Mouse (Mus musculus) hindbrain, embryonic 16.5 days (tissue): ENCODE results near the gene Bcdin3d. TPM values are rescaled to one million over a fixed set of nuclear protein-coding genes. Genes with fewer than 3 reads are reported as not detected.

Experiments
- ATAC-seq: fragments of 200-750 bp; cut with Nextera tagmentation; 2 replicates; pipeline ENCODE4 v1.8.0; 2017; ENCODE audit warnings: moderate TSS enrichment, moderate library complexity
- H3K27ac ChIP-seq: fragments of 300-500 bp; sonication (generic); 2 replicates; pipeline ENCODE4 v1.5.1; 2014; ENCODE audit warnings: low read depth, mild to moderate bottlenecking, control low read depth, low read length, moderate library complexity
- H3K27me3 ChIP-seq: fragments of 300-500 bp; sonication (generic); replicated peaks from 2 replicates; pipeline ENCODE4 v1.6.1; 2014; ENCODE audit warnings: low read length; ENCODE audit not compliant: control insufficient read depth, insufficient read depth
- H3K36me3 ChIP-seq: fragments of 300-500 bp; sonication (generic); 2 replicates; pipeline ENCODE4 v1.6.1; 2014; ENCODE audit warnings: mild to moderate bottlenecking, low read length, moderate library complexity, mixed read lengths; ENCODE audit not compliant: control insufficient read depth, insufficient read depth
- H3K4me1 ChIP-seq: fragments of 300-500 bp; sonication (generic); 2 replicates; pipeline ENCODE4 v1.6.1; 2014; ENCODE audit warnings: low read depth, low read length; ENCODE audit not compliant: control insufficient read depth, insufficient read depth
- H3K4me2 ChIP-seq: fragments of 300-500 bp; sonication (generic); 2 replicates; pipeline ENCODE4 v1.6.1; 2014; ENCODE audit warnings: mild to moderate bottlenecking, low read length, control low read depth, moderate library complexity
- H3K4me3 ChIP-seq: fragments of 300-500 bp; sonication (generic); 2 replicates; pipeline ENCODE4 v1.5.1; 2014; ENCODE audit warnings: mild to moderate bottlenecking, low read length, control low read depth, moderate library complexity
- H3K9ac ChIP-seq: fragments of 300-500 bp; sonication (generic); 2 replicates; pipeline ENCODE4 v1.6.1; 2014; ENCODE audit warnings: low read depth, mild to moderate bottlenecking, control low read depth, low read length, moderate library complexity
- H3K9me3 ChIP-seq: fragments of 300-500 bp; sonication (generic); 2 replicates; pipeline ENCODE4 v1.6.1; 2014; ENCODE audit warnings: mild to moderate bottlenecking, low read length, moderate library complexity; ENCODE audit not compliant: control insufficient read depth
- WGBS: fragments of 180-500 bp; shearing (Covaris S2); extraction: QIAGEN DNeasy Blood & Tissue Kit; methylation state at CpG from one replicate; pipeline ENCODE4 v1.1.7; 2014; 5-methylcytosine and 5-hydroxymethylcytosine counted together
- polyA plus RNA-seq: library from polyadenylated mRNA; unstranded; fragments of >200 nt; fragmentation: Nextera tagmentation; extraction: Ambion mirVana; gene quantifications from 2 replicates; pipeline ENCODE4 v1.2.1, GENCODE M21; 2015

Bcdin3d gene
- polyA plus RNA-seq, 1 experiment from 2014 or later: 17.7 TPM

GRCm38 (mm10) chr15:99463194-99463593, 11.3 kb downstream of the Bcdin3d start:
- H3K4me3 ChIP-seq: no peak overlapping the region
- H3K27ac ChIP-seq: no peak overlapping the region
- no peaks in the 10 kb centered on the region for H3K9me3 ChIP-seq
- no peaks in the 10 kb centered on the region for H3K36me3 ChIP-seq
- H3K4me2 ChIP-seq: no peak overlapping the region
- 75% methylated on average over 13 of the region's 13 CpGs for WGBS
- ATAC-seq: no peak
- no peak overlapping the region for H3K9ac ChIP-seq
- H3K27me3 ChIP-seq: no peaks in the 10 kb centered on the region
- peaks cover 4% of the 10 kb centered on the region for H3K4me1 ChIP-seq

GRCm38 (mm10) chr15:99457606-99458401, 16.7 kb downstream of the Bcdin3d start, which contains the start of gene Nckap5l:
TSS of gene Nckap5l (minus strand) at chr15:99457748.
- no peaks in the 10 kb centered on the region for H3K36me3 ChIP-seq
- peak; percentile 93 for ATAC-seq
- H3K27ac ChIP-seq: peak within 1 kb of the TSS; percentile 95
- peak within 1 kb of the TSS; percentile 84 for H3K4me2 ChIP-seq
- 0% methylated on average over 38 of the region's 45 CpGs for WGBS
- H3K27me3 ChIP-seq: no peaks in the 10 kb centered on the region
- H3K9me3 ChIP-seq: no peaks in the 10 kb centered on the region
- H3K4me1 ChIP-seq: peaks cover 38% of the 10 kb centered on the region
- peak within 1 kb of the TSS; percentile 70 for H3K4me3 ChIP-seq
- H3K9ac ChIP-seq: peak within 1 kb of the TSS; percentile 77

DNA sequence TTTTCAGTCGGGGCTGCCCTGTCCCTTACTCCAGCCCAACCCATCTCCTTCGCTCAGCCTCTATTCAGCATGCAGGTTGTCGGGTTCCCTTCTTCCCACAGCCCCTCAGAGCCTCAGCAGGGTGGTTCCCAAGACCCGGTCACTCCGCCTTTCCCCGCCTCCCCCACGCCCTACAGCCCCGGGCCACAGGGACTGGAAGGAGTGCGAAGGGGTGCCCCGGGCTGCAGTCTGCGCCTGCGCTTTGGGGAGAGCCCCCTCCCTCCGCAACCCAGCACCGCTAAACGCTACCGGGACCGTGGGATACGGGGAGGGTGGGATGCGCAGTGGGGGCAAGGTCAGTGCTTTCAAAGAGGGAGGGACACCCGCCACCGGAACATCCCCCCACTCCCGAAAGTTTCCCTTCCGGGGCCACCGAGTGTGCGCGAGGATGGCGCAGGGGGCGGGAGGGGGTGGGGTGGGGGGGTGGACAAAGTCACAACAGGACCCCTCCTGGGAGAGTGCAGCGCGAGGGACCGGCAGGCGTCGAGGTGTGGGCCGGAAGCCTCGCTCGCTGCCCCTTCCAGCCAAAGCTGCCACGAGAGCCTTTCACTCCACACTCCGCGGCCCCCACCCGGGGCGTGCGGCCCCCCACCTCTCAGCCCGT, 17.4 kb downstream of the Bcdin3d start:
- H3K36me3 ChIP-seq: no peaks in the 10 kb centered on the region
- peak overlapping the region; percentile 84 for H3K4me2 ChIP-seq
- H3K9ac ChIP-seq: peak overlapping the region; percentile 77
- 0% methylated on average over 27 of the region's 43 CpGs for WGBS
- H3K4me3 ChIP-seq: peak overlapping the region; percentile 70
- peak overlapping the region; percentile 95 for H3K27ac ChIP-seq
- no peaks in the 10 kb centered on the region for H3K9me3 ChIP-seq
- ATAC-seq: peak; percentile 77
- H3K4me1 ChIP-seq: peaks cover 38% of the 10 kb centered on the region
- H3K27me3 ChIP-seq: no peaks in the 10 kb centered on the region

DNA sequence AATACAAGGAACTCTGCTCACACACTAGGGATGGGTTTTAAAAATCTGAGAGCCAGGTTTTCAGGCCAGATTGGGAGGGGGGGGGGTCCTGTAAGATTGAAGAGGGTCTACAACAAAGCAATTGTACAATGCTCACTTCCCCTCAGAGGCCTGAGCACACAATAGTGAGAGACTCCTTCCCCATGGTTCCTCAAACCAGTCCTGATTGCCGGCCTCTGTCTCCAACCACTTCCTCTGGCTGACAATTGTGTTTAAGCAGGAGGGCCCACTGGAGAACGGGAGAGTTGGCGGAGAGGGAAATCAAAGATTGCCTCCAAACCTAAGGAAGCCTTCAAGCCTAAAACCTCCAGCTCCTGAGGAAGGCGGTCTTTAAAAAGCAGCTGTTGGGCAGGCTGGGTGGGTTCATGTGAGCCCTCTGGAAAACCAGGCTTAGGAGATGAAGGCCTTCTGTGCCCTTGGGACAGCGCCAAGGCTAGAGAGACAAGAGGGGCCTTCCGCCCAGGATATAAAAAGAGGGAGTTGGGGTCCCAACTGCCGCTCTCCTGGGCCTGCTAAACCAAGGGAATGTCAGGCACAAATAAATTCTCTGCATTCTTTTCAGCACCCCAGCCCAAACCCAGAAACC, 18.1 kb downstream of the Bcdin3d start:
- peak; percentile 3; the same call in 1 of the 2 replicates for ATAC-seq
- Histone ChIP-seq H3K36me3 (no peaks in the 10 kb centered on the region), H3K27me3 (no peaks in the 10 kb centered on the region), H3K4me2 (peak overlapping the region; percentile 84), H3K4me3 (peak overlapping the region; percentile 70), H3K4me1 (peaks cover 38% of the 10 kb centered on the region), H3K27ac (peak overlapping the region; percentile 95), H3K9me3 (no peaks in the 10 kb centered on the region), H3K9ac (peak overlapping the region; percentile 77)
- WGBS: 14% methylated on average over 7 of the region's 7 CpGs

GRCm38 (mm10) chr15:99455415-99455814, 19.1 kb downstream of the Bcdin3d start:
- H3K9me3 ChIP-seq: no peaks in the 10 kb centered on the region
- H3K4me1 ChIP-seq: peaks cover 38% of the 10 kb centered on the region
- WGBS: 77% methylated on average over 3 of the region's 3 CpGs
- H3K9ac ChIP-seq: no peak overlapping the region
- peak overlapping the region; percentile 84; the same call in 1 of the 2 replicates for H3K4me2 ChIP-seq
- H3K4me3 ChIP-seq: no peak overlapping the region
- ATAC-seq: no peak
- no peaks in the 10 kb centered on the region for H3K27me3 ChIP-seq
- H3K27ac ChIP-seq: no peak overlapping the region
- H3K36me3 ChIP-seq: no peaks in the 10 kb centered on the region

DNA sequence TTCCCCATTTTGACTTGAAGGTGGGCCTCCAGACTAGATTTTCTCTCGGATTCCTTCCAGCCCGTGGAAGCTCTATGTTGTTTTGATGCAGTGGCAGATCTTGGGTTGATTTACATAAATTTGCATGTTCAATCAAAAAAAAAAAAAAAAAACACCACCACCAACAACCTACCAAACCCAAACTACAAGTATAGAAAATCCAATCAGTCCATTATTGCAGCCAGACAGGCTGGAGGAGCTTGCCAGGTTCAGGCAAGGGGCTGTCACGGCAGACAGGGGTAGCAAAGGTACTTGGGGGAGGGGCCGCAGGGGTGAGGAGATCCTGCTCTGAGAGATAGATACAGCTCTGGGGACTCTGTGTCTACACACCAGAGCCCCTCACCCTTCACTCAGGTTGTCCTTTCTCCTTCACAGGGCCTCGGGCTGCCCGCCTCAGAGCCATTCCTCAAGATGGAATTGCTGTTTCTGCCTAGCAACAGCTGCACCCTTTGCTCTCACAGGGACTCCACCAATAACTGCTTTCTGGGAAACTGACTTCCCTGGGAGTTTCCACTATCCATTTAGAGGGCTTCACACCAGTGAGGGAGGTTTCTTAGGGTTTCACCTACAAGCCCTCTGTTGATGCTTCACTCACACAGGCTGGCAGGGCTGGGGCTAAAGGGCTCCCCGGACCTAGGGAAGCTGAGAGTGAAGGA, 19.8 kb downstream of the Bcdin3d start:
- H3K27ac ChIP-seq: no peak overlapping the region
- H3K36me3 ChIP-seq: no peaks in the 10 kb centered on the region
- H3K27me3 ChIP-seq: no peaks in the 10 kb centered on the region
- H3K4me3 ChIP-seq: no peak overlapping the region
- peaks cover 40% of the 10 kb centered on the region for H3K4me1 ChIP-seq
- WGBS: 54% methylated on average over 7 of the region's 7 CpGs
- H3K9ac ChIP-seq: no peak overlapping the region
- no peak overlapping the region for H3K4me2 ChIP-seq
- ATAC-seq: no peak
- no peaks in the 10 kb centered on the region for H3K9me3 ChIP-seq

DNA sequence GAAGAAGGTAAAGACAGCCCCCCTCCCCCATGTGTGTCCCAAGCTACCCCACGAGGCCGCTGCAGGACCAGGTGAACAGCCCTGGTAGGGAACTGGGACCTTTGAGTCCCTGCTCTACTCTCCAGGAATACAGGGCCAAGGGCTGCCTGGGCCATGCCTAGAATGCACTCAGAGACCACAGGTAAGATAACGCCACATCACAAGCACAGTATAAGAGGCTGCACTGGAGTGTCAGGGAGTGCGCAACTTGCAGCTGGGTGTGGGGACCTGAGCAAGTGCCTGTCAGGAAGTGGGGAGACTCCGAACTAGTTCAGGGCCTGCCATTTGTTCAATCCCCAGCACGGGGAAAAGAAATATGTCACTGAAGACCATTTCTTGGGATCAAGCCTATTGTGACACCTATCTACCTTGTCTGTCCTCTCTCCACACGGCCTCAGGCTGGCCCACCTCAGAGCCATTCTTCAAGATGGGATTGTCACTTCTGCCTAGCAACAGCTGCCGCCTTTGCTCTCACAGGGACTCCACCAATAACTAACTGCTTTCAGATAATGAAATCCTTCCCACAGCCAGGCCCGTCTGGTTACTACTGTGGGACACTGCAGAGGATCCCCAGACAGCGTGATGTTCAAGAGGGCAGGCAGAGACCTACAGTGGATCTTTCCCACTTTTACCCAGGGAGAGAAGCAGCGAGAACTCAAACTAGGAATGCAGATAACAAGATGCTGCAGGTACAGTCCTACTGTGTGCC, 21.2 kb downstream of the Bcdin3d start:
- Histone ChIP-seq H3K4me3 (no peak overlapping the region), H3K4me2 (no peak overlapping the region), H3K9ac (no peak overlapping the region), H3K27ac (no peak overlapping the region), H3K27me3 (no peaks in the 10 kb centered on the region), H3K9me3 (no peaks in the 10 kb centered on the region), H3K4me1 (peaks cover 39% of the 10 kb centered on the region), H3K36me3 (no peaks in the 10 kb centered on the region)
- WGBS: 71% methylated on average over 11 of the region's 11 CpGs
- no peak for ATAC-seq

- WGBS: 81% methylated on average over 8 of the region's 8 CpGs
- H3K36me3 ChIP-seq: no peaks in the 10 kb centered on the region
- no peak for ATAC-seq
- H3K27ac ChIP-seq: peak overlapping the region; percentile 41
- H3K4me2 ChIP-seq: no peak overlapping the region
- H3K4me1 ChIP-seq: peaks cover 18% of the 10 kb centered on the region
- H3K9me3 ChIP-seq: no peaks in the 10 kb centered on the region
- no peak overlapping the region for H3K9ac ChIP-seq
- H3K4me3 ChIP-seq: no peak overlapping the region
- no peaks in the 10 kb centered on the region for H3K27me3 ChIP-seq
Observed at GRCm38 (mm10) chr15:99449751-99450280, 24.7 kb downstream of the Bcdin3d start.
